Mouse (Mus musculus) forebrain, embryonic 15.5 days (tissue): ENCODE data around the gene Olfr420. TPM values are rescaled to one million over a fixed set of nuclear protein-coding genes. Genes with fewer than 3 reads are reported as not detected.

ENCODE experiments used
- ATAC-seq: fragments of 200-750 bp; cut with Nextera tagmentation; replicated peaks from 2 replicates; pipeline ENCODE4 v1.8.0; 2017; ENCODE audit warnings: mild to moderate bottlenecking, moderate TSS enrichment, moderate library complexity
- H3K27ac ChIP-seq: fragments of 300-500 bp; sonication (generic); replicated peaks from 2 replicates; pipeline ENCODE4 v1.5.1; 2015; ENCODE audit warnings: mild to moderate bottlenecking, inconsistent platforms
- H3K27me3 ChIP-seq: fragments of 300-500 bp; sonication (generic); 2 replicates; pipeline ENCODE4 v1.6.1; 2015; ENCODE audit warnings: inconsistent platforms
- H3K36me3 ChIP-seq: fragments of 300-500 bp; sonication (generic); 2 replicates; pipeline ENCODE4 v1.6.1; 2015; ENCODE audit warnings: mild to moderate bottlenecking, inconsistent platforms
- H3K4me1 ChIP-seq: fragments of 300-500 bp; sonication (generic); 2 replicates; pipeline ENCODE4 v1.6.1; 2015; ENCODE audit warnings: inconsistent platforms
- H3K4me2 ChIP-seq: fragments of 300-500 bp; sonication (generic); replicated peaks from 2 replicates; pipeline ENCODE4 v1.6.1; 2015; ENCODE audit warnings: mild to moderate bottlenecking, inconsistent platforms
- H3K4me3 ChIP-seq: fragments of 300-500 bp; sonication (generic); 2 replicates; pipeline ENCODE4 v1.5.1; 2015; ENCODE audit warnings: mild to moderate bottlenecking, inconsistent platforms
- H3K9ac ChIP-seq: fragments of 300-500 bp; sonication (generic); replicated peaks from 2 replicates; pipeline ENCODE4 v1.6.1; 2015; ENCODE audit warnings: mild to moderate bottlenecking, inconsistent platforms
- H3K9me3 ChIP-seq: fragments of 300-500 bp; sonication (generic); 2 replicates; pipeline ENCODE4 v1.6.1; 2016; ENCODE audit warnings: inconsistent platforms
- WGBS: fragments of 180-500 bp; shearing (Covaris S2); methylation state at CpG from one replicate; pipeline ENCODE4 v1.1.7; 2015; ENCODE audit warnings: mixed read lengths; 5-methylcytosine and 5-hydroxymethylcytosine counted together
- polyA plus RNA-seq: library from polyadenylated mRNA; unstranded; fragments of >200 nt; fragmentation: Nextera tagmentation; extraction: Ambion mirVana; gene quantifications from 2 replicates; pipeline ENCODE4 v1.2.1, GENCODE M21; 2015

Gene Olfr420
- not detected in 2 replicates for polyA plus RNA-seq

GRCm38 (mm10) chr1:174155333-174155732 is at the start of gene Olfr420:
TSS of gene Olfr420 (plus strand) at chr1:174155633.
- no peak for ATAC-seq
- 80% methylated on average over 1 of the region's 1 CpGs for WGBS
- Histone ChIP-seq H3K4me2 (no peak within 1 kb of the TSS), H3K4me1 (no peaks in the 10 kb centered on the region), H3K27ac (no peak within 1 kb of the TSS), H3K9me3 (no peaks in the 10 kb centered on the region), H3K36me3 (no peaks in the 10 kb centered on the region), H3K4me3 (no peak within 1 kb of the TSS), H3K27me3 (no peaks in the 10 kb centered on the region), H3K9ac (no peak within 1 kb of the TSS)

- H3K9me3 ChIP-seq = no peaks in the 10 kb centered on the region
- no peak within 1 kb of the TSS for H3K9ac ChIP-seq
- H3K27ac ChIP-seq = no peak within 1 kb of the TSS
- WGBS = 48% methylated on average over 2 of the region's 2 CpGs
- no peaks in the 10 kb centered on the region for H3K36me3 ChIP-seq
- ATAC-seq = no peak
- H3K4me3 ChIP-seq = no peak within 1 kb of the TSS
- H3K4me2 ChIP-seq = no peak within 1 kb of the TSS
- H3K27me3 ChIP-seq = no peaks in the 10 kb centered on the region
- no peaks in the 10 kb centered on the region for H3K4me1 ChIP-seq
Measured at GRCm38 (mm10) chr1:174121062-174121461, 34.4 kb upstream of the Olfr420 start, which contains the start of gene Olfr231. TSS of gene Olfr231 (minus strand) at chr1:174121162.

- no peaks in the 10 kb centered on the region for H3K9me3 ChIP-seq
- no peak for ATAC-seq
- H3K4me2 ChIP-seq = no peak within 1 kb of the TSS
- H3K27me3 ChIP-seq = no peaks in the 10 kb centered on the region
- WGBS = 52% methylated on average over 3 of the region's 3 CpGs
- no peak within 1 kb of the TSS for H3K27ac ChIP-seq
- H3K9ac ChIP-seq = no peak within 1 kb of the TSS
- H3K4me1 ChIP-seq = no peaks in the 10 kb centered on the region
- H3K36me3 ChIP-seq = no peaks in the 10 kb centered on the region
- no peak within 1 kb of the TSS for H3K4me3 ChIP-seq
Measured at GRCm38 (mm10) chr1:174131217-174131616, 24.2 kb upstream of the Olfr420 start, which contains the start of gene Olfr424. TSS of gene Olfr424 (plus strand) at chr1:174131517.

- ATAC-seq = no peak
- Histone ChIP-seq H3K4me1 (no peaks in the 10 kb centered on the region), H3K4me3 (no peak overlapping the region), H3K9me3 (no peaks in the 10 kb centered on the region), H3K36me3 (no peaks in the 10 kb centered on the region), H3K9ac (no peak overlapping the region), H3K4me2 (no peak overlapping the region), H3K27me3 (no peaks in the 10 kb centered on the region), H3K27ac (no peak overlapping the region)
- 17% methylated on average over 3 of the region's 3 CpGs for WGBS
Measured at GRCm38 (mm10) chr1:174131999-174132398, 23.4 kb upstream of the Olfr420 start.

GRCm38 (mm10) chr1:174141384-174141783 is 14.0 kb upstream of the Olfr420 start:
- H3K4me1 ChIP-seq = no peaks in the 10 kb centered on the region
- no peak overlapping the region for H3K4me3 ChIP-seq
- no peak overlapping the region for H3K4me2 ChIP-seq
- H3K36me3 ChIP-seq = no peaks in the 10 kb centered on the region
- no peak overlapping the region for H3K9ac ChIP-seq
- H3K27ac ChIP-seq = no peak overlapping the region
- H3K9me3 ChIP-seq = no peaks in the 10 kb centered on the region
- no peak for ATAC-seq
- 75% methylated on average over 2 of the region's 2 CpGs for WGBS
- no peaks in the 10 kb centered on the region for H3K27me3 ChIP-seq

GRCm38 (mm10) chr1:174146696-174147095 is 8.7 kb upstream of the Olfr420 start:
- Histone ChIP-seq H3K4me2 (no peak overlapping the region), H3K27me3 (no peaks in the 10 kb centered on the region), H3K4me3 (no peak overlapping the region), H3K27ac (no peak overlapping the region), H3K4me1 (no peaks in the 10 kb centered on the region), H3K36me3 (no peaks in the 10 kb centered on the region), H3K9me3 (no peaks in the 10 kb centered on the region), H3K9ac (no peak overlapping the region)
- ATAC-seq = no peak
- 67% methylated on average over 1 of the region's 1 CpGs for WGBS

- Histone ChIP-seq H3K4me3 (no peak overlapping the region), H3K27ac (no peak overlapping the region), H3K27me3 (no peaks in the 10 kb centered on the region), H3K36me3 (no peaks in the 10 kb centered on the region), H3K9ac (no peak overlapping the region), H3K4me1 (no peaks in the 10 kb centered on the region), H3K4me2 (no peak overlapping the region), H3K9me3 (no peaks in the 10 kb centered on the region)
- 83% methylated on average over 2 of the region's 2 CpGs for WGBS
- ATAC-seq = no peak
Measured at GRCm38 (mm10) chr1:174149289-174149688, 6.1 kb upstream of the Olfr420 start.

GRCm38 (mm10) chr1:174157622-174158021 is 2.2 kb downstream of the Olfr420 start:
- H3K27ac ChIP-seq = no peak overlapping the region
- WGBS = 90% methylated on average over 3 of the region's 3 CpGs
- no peak overlapping the region for H3K4me3 ChIP-seq
- no peak overlapping the region for H3K4me2 ChIP-seq
- no peaks in the 10 kb centered on the region for H3K4me1 ChIP-seq
- no peaks in the 10 kb centered on the region for H3K27me3 ChIP-seq
- no peaks in the 10 kb centered on the region for H3K9me3 ChIP-seq
- no peak overlapping the region for H3K9ac ChIP-seq
- H3K36me3 ChIP-seq = no peaks in the 10 kb centered on the region
- ATAC-seq = no peak

- no peak for ATAC-seq
- Histone ChIP-seq H3K4me1 (no peaks in the 10 kb centered on the region), H3K9ac (no peak overlapping the region), H3K4me2 (no peak overlapping the region), H3K4me3 (no peak overlapping the region), H3K27me3 (no peaks in the 10 kb centered on the region), H3K9me3 (no peaks in the 10 kb centered on the region), H3K27ac (no peak overlapping the region), H3K36me3 (no peaks in the 10 kb centered on the region)
- 97% methylated on average over 1 of the region's 1 CpGs for WGBS
Measured at GRCm38 (mm10) chr1:174158512-174158911, 3.1 kb downstream of the Olfr420 start.

- Histone ChIP-seq H3K4me2 (no peak overlapping the region), H3K9me3 (no peaks in the 10 kb centered on the region), H3K36me3 (no peaks in the 10 kb centered on the region), H3K4me3 (no peak overlapping the region), H3K27ac (no peak overlapping the region), H3K27me3 (no peaks in the 10 kb centered on the region), H3K4me1 (no peaks in the 10 kb centered on the region), H3K9ac (no peak overlapping the region)
- ATAC-seq = no peak
- WGBS = 94% methylated on average over 10 of the region's 10 CpGs
Measured at GRCm38 (mm10) chr1:174159095-174159494, 3.7 kb downstream of the Olfr420 start.

GRCm38 (mm10) chr1:174169024-174169423 is 13.6 kb downstream of the Olfr420 start:
- Histone ChIP-seq H3K27ac (no peak overlapping the region), H3K4me2 (no peak overlapping the region), H3K36me3 (no peaks in the 10 kb centered on the region), H3K9me3 (no peaks in the 10 kb centered on the region), H3K4me3 (no peak overlapping the region), H3K27me3 (no peaks in the 10 kb centered on the region), H3K4me1 (no peaks in the 10 kb centered on the region), H3K9ac (no peak overlapping the region)
- no peak for ATAC-seq

- 88% methylated on average over 5 of the region's 5 CpGs for WGBS
- Histone ChIP-seq H3K27ac (no peak overlapping the region), H3K4me3 (no peak overlapping the region), H3K9ac (no peak overlapping the region), H3K36me3 (no peaks in the 10 kb centered on the region), H3K9me3 (no peaks in the 10 kb centered on the region), H3K27me3 (no peaks in the 10 kb centered on the region), H3K4me1 (no peaks in the 10 kb centered on the region), H3K4me2 (no peak overlapping the region)
- ATAC-seq = no peak
Measured at GRCm38 (mm10) chr1:174170706-174171501, 15.5 kb downstream of the Olfr420 start.

- Histone ChIP-seq H3K9ac (no peak overlapping the region), H3K36me3 (no peaks in the 10 kb centered on the region), H3K4me2 (no peak overlapping the region), H3K9me3 (no peaks in the 10 kb centered on the region), H3K27me3 (no peaks in the 10 kb centered on the region), H3K4me3 (no peak overlapping the region), H3K27ac (no peak overlapping the region), H3K4me1 (no peaks in the 10 kb centered on the region)
- WGBS = 62% methylated on average over 2 of the region's 2 CpGs
- no peak for ATAC-seq
Measured at GRCm38 (mm10) chr1:174171537-174171936, 16.1 kb downstream of the Olfr420 start.
